Mouse (Mus musculus) hindbrain, postnatal 0 days (tissue): ENCODE measurements around the gene Gbgt1. TPM values are rescaled to one million over a fixed set of nuclear protein-coding genes. Genes with fewer than 3 reads are reported as not detected.

Source experiments
- ATAC-seq: fragments of 200-750 bp; cut with Nextera tagmentation; 2 replicates; pipeline ENCODE4 v1.8.0; 2017; ENCODE audit warnings: mild to moderate bottlenecking, moderate TSS enrichment, moderate library complexity
- DNase-seq: peaks from one replicate; pipeline ENCODE4 v3.0.0-alpha.2; 2015; ENCODE audit warnings: low spot score
- H3K27ac ChIP-seq: fragments of 300-500 bp; sonication (generic); 2 replicates; pipeline ENCODE4 v1.5.1; 2014; ENCODE audit warnings: mild to moderate bottlenecking
- H3K27me3 ChIP-seq: fragments of 300-500 bp; sonication (generic); 2 replicates; pipeline ENCODE4 v1.6.1; 2014; ENCODE audit warnings: low read length, mixed read lengths; ENCODE audit not compliant: insufficient read depth
- H3K36me3 ChIP-seq: fragments of 300-500 bp; sonication (generic); 2 replicates; pipeline ENCODE4 v1.6.1; 2014; ENCODE audit warnings: low read length, mixed read lengths; ENCODE audit not compliant: insufficient read depth
- H3K4me1 ChIP-seq: fragments of 300-500 bp; sonication (generic); 2 replicates; pipeline ENCODE4 v1.6.1; 2014; ENCODE audit warnings: antibody characterized with exemption, low read length, mixed read lengths; ENCODE audit not compliant: insufficient read depth
- H3K4me2 ChIP-seq: fragments of 300-500 bp; sonication (generic); 2 replicates; pipeline ENCODE4 v1.6.1; 2014; ENCODE audit warnings: low read depth, mild to moderate bottlenecking, low read length, moderate library complexity, mixed read lengths
- H3K4me3 ChIP-seq: fragments of 300-500 bp; sonication (generic); 2 replicates; pipeline ENCODE4 v1.5.1; 2014; ENCODE audit warnings: low read length
- H3K9ac ChIP-seq: fragments of 300-500 bp; sonication (generic); replicated peaks from 2 replicates; pipeline ENCODE4 v1.6.1; 2014; ENCODE audit warnings: mild to moderate bottlenecking, low read length, moderate library complexity, mixed read lengths
- H3K9me3 ChIP-seq: fragments of 300-500 bp; sonication (generic); 2 replicates; pipeline ENCODE4 v1.6.1; 2016; ENCODE audit warnings: low read length, mixed read lengths
- CTCF ChIP-seq: IDR thresholded peaks from 2 replicates; pipeline ENCODE4 v1.5.1; 2016; ENCODE audit warnings: antibody characterized with exemption, control low read depth, low read depth
- WGBS: fragments of 180-500 bp; shearing (Covaris S2); extraction: QIAGEN DNeasy Blood & Tissue Kit; methylation state at CpG from one replicate; pipeline ENCODE4 v1.1.7; 2014; 5-methylcytosine and 5-hydroxymethylcytosine counted together
- polyA plus RNA-seq: library from polyadenylated mRNA; unstranded; fragments of >200 nt; fragmentation: Nextera tagmentation; extraction: Ambion mirVana; gene quantifications from 2 replicates; pipeline ENCODE4 v1.2.1, GENCODE M21; 2015
- total RNA-seq: library from RNA; depleted of rRNA; stranded (reverse); fragments of >200 nt; gene quantifications from 2 replicates; pipeline ENCODE4 v1.2.3, GENCODE M21; 2014

The Gbgt1 gene
- total and polyA plus RNA-seq, 2 experiments from 2014 or later, result 1.7 to 3.7 TPM

DNA sequence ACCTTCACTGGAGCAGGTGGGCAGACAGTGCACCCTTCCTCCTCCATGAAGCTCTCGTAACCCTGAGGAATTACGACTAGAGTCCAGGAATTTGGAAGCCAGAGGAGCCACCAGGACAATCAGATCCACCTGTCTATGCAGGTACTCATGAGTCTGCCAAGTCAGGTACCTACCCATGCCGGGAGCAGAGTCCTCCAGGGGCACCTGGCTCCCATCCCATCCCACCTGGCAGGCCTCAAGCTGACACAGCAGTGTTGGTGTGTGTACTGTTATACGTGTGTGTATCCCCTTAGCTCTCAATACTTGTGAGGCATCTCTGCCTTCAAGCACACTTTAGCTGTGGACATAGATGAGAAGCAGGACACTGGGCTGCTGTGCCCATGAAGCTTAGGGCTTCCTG is 25.5 kb downstream of the Gbgt1 start:
- Histone ChIP-seq H3K9ac (no peak overlapping the region; the same call in 1 of the 2 replicates), H3K27me3 (no peaks in the 10 kb centered on the region), H3K4me2 (no peak overlapping the region), H3K4me1 (peaks cover 44% of the 10 kb centered on the region), H3K4me3 (no peak overlapping the region), H3K36me3 (no peaks in the 10 kb centered on the region), H3K9me3 (no peaks in the 10 kb centered on the region), H3K27ac (peak overlapping the region; percentile 75)
- no peak for TF ChIP-seq CTCF
- ATAC-seq (no peak), DNase-seq (no peak)
- 62% methylated on average over 4 of the region's 4 CpGs for WGBS

DNA sequence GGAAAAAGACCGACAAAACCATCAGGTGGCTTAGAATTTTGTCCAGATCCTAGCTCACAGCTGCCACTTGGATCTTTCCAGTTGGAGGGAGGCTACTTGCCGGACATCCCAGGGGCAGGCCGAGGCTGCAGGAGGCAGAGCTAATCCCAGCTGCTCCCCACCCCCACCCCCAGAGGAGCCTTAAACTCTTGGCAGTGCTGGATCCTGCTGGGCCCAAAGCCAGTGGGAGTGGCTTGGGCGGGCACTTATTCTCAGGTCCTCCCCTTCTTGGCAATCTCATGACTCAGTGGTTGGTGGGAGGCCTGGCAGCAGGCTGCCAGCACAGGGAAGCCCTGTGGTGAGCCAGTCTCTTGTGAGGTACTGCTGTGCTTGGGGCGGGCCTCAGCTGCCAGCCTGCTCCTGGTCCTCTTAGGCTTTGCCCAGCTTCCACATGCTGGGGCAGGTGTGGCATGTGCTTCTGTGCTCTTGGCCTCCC is 27.0 kb downstream of the Gbgt1 start:
- Histone ChIP-seq H3K27me3 (no peaks in the 10 kb centered on the region), H3K9me3 (no peaks in the 10 kb centered on the region), H3K4me1 (peaks cover 46% of the 10 kb centered on the region), H3K4me3 (no peak overlapping the region), H3K9ac (no peak overlapping the region; the same call in 1 of the 2 replicates), H3K36me3 (no peaks in the 10 kb centered on the region), H3K4me2 (no peak overlapping the region), H3K27ac (peak overlapping the region; percentile 70)
- 5% methylated on average over 5 of the region's 5 CpGs for WGBS
- 0 out of 2 replicates have a peak, but pooled peaks have one; percentile 3 for TF ChIP-seq CTCF
- ATAC-seq (peak; percentile 85), DNase-seq (peak; percentile 92)

DNA sequence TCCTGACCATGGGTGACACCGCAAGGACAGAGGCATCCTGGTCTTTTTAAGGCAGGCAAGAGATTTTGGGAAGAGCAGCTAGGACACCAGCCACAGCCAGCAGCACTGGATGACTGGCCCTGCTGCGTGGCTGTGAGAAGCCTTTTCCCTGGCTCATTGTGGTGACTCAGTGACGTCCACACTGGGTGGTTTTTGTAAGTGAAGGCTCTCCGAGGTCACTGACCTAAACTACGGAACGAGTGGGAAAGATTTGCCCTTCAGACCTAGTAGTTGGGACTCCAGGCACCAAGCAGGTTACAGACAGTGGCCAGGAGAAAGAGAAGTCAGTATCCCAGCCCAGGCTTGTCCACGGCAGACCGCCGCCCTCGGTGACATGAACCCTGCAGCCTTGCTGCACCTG is 27.7 kb downstream of the Gbgt1 start:
- DNase-seq (no peak), ATAC-seq (no peak)
- H3K36me3 ChIP-seq, result no peaks in the 10 kb centered on the region
- H3K27ac ChIP-seq, result peak overlapping the region; percentile 70; the same call in 1 of the 2 replicates
- no peaks in the 10 kb centered on the region for H3K9me3 ChIP-seq
- no peaks in the 10 kb centered on the region for H3K27me3 ChIP-seq
- no peak overlapping the region for H3K4me3 ChIP-seq
- 79% methylated on average over 10 of the region's 10 CpGs for WGBS
- peaks cover 48% of the 10 kb centered on the region for H3K4me1 ChIP-seq
- TF ChIP-seq CTCF, result no peak
- no peak overlapping the region for H3K9ac ChIP-seq
- no peak overlapping the region for H3K4me2 ChIP-seq

DNA sequence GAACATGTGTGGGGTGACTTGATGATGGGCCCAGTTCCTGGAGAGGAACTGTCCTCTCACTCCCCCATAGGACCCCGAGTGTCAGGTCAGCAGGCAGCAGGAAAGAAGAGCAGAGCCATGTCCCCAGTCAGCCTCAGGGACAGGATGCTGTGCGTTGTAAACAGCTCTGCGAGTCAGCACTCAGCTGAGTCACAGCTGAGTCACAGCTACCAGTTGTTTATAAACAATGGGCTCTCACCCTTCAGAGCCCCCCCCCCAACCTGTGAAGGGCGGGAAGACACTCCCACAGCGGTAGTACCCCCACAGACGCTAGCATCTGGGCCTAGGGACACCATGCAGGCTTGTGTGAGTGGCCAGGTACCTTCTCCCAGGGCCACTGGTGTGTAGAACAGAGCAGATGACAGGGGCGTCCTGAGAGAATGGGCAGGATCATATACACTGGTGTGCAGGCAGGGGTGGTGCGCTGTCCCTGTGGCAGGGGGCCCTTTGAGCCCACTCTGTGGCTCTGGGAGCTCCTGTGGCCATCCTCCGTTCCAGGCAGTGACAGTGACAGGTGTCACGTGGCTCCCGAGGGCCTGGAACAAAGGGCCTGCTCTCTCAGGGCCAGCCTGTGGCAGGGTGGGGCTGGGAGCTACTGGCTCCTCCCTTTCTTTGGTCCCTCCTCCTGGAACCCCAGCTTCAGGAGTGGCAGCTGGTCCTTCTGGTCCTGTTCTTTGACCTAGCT is 28.7 kb downstream of the Gbgt1 start:
- no peak overlapping the region; the same call in 1 of the 2 replicates for H3K4me2 ChIP-seq

GRCm38 (mm10) chr2:28525943-28526876 is 29.5 kb downstream of the Gbgt1 start:
- H3K4me2 ChIP-seq, result no peak overlapping the region
- no peaks in the 10 kb centered on the region for H3K36me3 ChIP-seq
- H3K9me3 ChIP-seq, result no peaks in the 10 kb centered on the region
- 0 out of 2 replicates have a peak overlapping the region, but pooled peaks have one; percentile 7 for H3K9ac ChIP-seq
- ATAC-seq (peak; percentile 17; the same call in 1 of the 2 replicates), DNase-seq (peak; percentile 64)
- WGBS, result 36% methylated on average over 12 of the region's 12 CpGs
- peak overlapping the region; percentile 76 for H3K27ac ChIP-seq
- peak; percentile 70 for TF ChIP-seq CTCF
- no peaks in the 10 kb centered on the region for H3K27me3 ChIP-seq
- peaks cover 54% of the 10 kb centered on the region for H3K4me1 ChIP-seq
- H3K4me3 ChIP-seq, result no peak overlapping the region

More for the DNA sequence above, 28.7 kb downstream of the Gbgt1 start:
- Histone ChIP-seq H3K27me3 (no peaks in the 10 kb centered on the region), H3K4me3 (no peak overlapping the region), H3K36me3 (no peaks in the 10 kb centered on the region), H3K9ac (no peak overlapping the region), H3K27ac (peak overlapping the region; percentile 76), H3K9me3 (no peaks in the 10 kb centered on the region), H3K4me1 (peaks cover 56% of the 10 kb centered on the region)
- DNase-seq (peak; percentile 56), ATAC-seq (peak; percentile 43)
- TF ChIP-seq CTCF, result no peak
- WGBS, result 15% methylated on average over 11 of the region's 11 CpGs
